Mouse (Mus musculus): ENCODE measurements around the gene Prox1.

The Prox1 gene

DNA sequence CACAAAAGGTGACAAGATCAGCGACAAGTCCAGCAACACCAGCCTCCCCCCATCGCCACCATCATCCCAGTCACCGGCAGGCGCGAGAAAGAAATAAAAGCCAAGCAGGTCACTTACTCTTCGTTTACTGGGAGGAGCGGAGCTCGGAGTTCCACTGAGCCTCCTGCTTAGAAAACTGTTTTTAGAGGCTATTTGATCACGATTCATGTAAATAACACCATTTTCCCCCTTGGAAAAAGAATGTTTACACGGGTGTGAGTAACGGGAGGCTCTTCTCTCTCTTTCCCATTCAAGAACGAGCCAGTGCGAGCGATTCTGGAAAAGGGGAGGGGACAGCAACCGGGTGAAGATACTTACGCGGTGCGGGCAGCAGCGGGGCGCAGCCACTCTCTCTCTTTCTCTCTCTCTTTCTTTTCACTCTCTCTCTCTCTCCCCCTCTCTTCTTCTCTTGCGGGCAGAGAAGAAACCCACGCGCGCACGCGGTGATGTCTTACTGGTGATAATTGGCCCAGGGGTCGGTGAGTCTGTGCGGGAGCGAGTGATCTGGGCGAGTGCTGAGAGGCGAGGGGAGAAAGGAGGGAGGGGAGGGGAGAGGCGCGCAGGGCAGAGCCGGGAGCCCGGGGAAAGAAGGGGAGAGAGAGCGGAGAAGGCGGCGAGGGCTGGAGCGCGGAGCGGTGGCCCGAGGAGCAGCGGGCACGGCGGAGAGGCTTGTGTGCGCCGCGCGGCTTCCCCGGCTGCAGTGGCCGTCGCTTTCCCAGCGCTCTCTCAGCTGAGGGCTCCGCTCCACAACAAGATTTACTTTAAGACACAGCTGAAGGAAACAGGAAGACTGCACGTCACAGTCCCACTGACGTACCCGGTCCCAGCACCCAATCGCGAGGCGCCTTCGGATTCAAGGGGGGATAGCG, at the start of gene Prox1:
Gene Prox1 (minus strand): TSS at position 804 of the 908 bp plus-strand sequence.
- DNase-seq (ENCODE audit: low spot score) = no peak

DNA sequence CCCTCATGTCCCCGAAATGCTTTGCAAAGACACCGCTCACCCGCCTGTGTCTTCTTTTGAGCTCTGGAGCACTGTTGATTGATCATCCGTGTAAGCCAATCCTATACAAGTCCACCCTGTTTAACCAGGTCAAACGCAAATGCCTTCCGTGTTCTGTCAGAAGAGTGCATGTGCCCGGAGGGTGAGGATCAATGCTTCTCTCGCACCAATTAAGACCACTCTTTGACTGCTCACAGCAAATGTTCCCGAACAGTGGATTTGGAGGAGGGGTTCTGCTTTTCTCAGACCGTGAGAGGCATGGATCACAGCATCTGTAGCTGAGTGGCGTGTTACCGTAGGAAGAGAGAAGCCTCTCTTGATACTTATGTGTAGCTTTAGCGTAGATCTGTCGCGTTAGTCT, 46.1 kb upstream of the Prox1 start:
- DNase-seq (ENCODE audit: low spot score) = no peak

DNA sequence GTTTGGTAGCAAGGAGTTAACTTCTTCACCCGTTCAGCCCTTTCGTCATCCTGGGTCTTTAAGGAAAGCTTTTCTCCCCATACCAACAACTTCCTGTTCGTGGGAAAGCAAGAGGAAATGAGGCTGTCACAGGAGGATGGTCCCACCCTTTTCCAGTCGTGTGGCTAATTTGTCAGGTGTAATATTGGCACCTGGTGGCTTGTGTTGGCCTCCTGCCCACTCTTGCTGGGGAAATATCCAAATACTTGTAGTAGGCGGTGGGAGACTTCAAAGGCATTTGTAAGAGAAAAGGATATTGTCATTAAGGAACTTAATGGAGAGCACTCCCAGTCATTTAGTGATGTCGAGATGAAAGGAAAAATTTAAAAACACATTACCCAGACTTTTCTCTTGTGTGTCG, 44.1 kb upstream of the Prox1 start:
- no peak for DNase-seq (ENCODE audit: low spot score)

DNA sequence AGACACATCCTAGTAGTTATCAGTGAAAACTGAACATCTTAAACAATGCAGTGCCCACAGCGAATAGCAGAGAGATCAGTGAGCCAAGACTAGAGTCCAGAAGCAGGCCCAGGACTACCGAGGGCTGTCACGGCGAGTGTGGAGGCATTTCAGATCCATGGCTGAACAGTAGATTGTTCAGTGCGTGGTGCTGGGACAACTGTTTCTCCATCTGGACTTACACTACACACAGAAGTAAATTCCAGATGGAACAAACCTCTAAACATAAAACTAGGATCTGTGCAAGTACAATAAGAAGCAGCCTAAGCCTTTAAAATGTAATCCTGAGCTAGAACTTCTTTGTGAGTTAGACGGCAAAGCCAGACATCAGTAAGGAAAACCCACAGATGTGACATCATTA, 42.7 kb upstream of the Prox1 start:
- DNase-seq (ENCODE audit: low spot score) = no peak

DNA sequence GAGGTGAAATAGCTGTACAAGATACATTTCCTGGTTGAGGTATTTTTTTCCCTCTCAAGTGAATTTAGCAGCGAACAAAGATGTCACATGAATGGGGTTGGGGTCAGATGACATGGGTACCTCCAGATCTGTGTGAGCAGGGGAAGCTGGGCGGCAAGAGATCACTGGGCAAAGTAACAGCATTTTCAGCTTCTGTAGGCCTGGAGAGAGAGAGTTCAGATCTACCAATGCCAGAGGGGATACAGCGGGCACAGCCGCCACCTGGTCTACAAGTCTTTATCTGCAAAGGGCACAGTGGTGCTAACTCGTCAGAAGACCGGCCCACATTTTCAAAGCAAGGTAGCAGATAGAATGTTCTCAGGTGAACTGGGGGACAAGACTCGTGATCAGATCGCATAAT, 36.7 kb upstream of the Prox1 start:
- no peak for DNase-seq (ENCODE audit: low spot score)

DNA sequence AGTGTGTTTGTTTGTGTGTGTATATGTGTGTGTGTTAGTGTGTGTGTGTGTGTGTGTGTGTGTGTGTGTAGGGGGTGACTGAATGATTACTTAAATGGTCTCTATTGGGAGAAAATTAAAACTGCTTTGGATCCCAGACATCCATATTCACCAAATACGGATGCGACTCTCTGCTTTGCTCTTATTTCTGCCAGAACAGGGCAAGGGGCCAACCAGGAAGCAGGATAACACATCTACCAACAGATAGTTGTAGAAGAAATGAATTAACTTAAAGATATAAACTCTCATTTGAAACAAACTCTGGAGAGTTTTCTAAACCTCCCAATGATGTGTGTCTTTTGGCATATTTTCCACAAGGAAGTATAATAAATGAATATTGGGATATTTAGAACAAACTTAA, 35.2 kb upstream of the Prox1 start:
- no peak for DNase-seq (ENCODE audit: low spot score)

DNA sequence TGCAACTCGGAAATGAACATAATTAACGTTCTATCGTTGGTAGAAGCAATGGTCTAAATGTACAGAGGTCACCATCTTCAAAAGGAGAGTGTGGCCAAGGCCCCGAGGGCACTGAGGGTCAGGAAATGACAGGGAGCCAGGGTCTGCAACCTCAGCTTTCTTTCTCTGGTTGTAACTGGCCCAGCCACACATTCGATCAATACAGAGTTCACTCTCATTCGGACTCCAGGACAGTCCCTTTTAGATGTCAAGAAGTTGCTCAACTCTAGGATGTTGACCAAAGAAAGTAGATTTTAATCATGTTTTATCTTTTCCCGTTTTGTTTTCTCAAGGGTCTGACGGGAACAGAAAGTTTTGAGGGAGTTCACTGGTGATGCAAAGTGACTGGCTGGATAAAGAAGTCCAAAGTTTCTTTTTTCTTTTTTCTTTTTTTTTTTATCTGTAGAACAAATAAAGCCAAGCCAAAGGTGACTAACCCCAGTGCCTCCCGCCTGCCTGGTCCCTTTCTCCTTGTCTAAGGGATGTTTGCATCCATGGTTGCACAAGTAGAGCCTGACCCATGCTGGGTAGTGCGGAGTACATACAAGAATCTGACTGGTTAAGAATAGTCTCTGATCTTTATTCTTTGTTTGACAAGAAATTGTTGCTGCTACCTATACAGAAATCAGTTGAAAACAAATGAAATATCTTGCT, 34.0 kb upstream of the Prox1 start:
- no peak for DNase-seq (ENCODE audit: low spot score)

DNA sequence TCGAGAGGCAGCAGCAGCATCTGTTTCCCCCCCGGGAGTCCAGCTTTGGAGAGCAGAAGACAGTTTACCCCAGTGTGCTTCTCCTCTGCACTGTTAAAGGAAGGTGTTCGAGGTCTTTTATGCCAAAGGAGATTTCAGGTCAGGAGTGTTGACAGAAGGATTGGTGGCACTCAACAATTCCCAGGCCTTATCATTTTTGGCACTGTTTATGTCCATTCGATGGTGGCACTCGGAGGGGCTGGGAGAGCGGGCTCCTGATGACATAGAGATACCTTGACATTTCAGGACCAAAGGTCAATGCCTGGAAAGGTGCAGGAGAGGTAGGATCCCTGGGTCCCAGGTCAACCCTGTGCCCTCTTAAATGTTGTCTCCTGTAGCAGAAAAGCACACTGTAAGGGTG, 31.2 kb upstream of the Prox1 start:
- no peak for DNase-seq (ENCODE audit: low spot score)

DNA sequence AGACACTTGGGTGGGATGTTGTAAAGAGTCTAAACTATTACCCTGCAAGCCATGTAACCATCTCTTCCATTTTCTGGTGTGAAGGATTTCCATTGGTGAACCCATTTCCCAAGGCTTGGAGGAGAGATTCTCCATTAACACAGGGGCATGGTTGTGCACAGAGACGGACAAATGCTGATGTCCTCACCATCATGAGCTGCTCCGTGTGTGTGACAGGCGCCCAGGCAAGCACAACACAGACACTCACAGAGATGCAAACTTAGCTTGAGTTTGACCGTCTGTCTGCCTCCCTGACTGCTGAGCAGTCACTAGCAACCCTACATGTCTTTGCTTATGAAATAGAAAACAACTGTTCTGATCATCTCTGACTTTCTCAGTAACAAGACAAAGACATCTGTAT, 30.5 kb upstream of the Prox1 start:
- no peak for DNase-seq (ENCODE audit: low spot score)

DNA sequence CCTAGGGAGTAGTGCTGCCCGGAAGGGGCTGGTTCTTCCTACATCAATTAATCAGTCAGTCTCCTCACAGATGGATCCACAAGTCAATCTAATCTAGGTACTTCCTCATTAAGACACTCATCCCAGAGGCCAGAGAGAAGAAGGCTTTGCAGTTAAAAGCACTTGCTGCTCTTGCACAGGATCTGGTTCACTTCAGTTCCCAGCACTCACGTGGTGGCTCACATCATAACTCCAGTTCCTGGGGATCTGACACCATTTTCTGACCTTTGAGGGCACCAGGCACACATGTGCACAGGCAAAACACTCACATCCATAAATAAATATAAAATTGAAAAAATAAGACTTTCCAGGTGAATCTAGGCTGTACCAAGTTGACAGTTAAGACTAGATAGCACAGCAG, 27.7 kb upstream of the Prox1 start:
- DNase-seq (ENCODE audit: low spot score) = no peak

DNA sequence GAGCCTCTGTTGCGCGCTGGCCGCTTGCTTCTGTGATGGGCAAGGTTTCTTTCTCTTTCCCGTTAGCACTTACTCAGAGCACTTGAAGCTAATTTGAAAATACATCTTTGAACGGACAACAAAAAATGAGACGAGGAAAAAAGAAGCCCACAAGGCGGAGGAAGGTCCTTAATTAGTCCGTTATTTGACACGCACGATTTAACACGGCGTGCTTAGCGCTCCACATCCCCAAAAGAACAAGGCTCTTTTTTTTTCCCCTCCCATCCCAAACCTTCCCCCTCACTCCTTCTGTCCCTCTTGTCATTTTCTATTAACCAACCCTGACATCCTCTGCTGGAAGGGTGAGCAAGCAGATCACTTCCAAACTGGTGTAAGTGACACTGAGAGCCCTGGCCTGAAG, 21.5 kb upstream of the Prox1 start:
- no peak for DNase-seq (ENCODE audit: low spot score)

DNA sequence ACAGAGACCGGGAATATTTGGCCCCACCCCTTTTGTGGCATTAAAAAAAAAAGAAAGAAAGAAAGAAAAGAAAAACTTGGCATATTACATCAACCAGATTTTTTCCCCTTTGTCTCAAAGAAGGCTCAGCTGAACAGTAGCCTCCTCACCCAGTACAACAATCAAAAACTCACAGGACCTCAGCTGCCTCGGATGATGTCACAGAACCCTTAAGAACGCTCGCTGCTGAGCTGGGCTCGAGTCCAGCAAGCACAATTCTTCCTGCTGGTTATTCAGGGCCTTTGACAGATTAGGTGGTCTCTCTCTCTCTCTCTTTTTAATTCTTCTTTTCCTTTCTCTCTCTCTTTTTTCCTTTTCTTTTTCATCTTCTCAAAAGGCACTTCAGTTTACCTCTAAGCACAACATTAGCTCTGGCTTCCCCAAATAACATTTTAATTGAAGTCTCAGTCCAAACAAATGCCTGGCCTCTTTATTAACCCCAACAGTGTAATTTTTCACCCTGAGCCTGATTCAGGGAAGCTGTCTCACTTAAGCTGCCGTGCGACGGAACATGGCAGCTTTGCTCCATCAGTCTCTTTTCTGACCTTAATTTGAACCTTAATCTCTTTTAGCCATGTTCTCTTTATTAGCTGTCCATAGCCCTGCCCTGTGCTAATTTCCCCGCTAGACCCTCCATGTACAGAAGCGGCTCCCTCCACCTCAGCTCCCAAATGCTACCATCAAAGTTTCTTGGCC, 19.9 kb upstream of the Prox1 start:
- DNase-seq (ENCODE audit: low spot score) = no peak

DNA sequence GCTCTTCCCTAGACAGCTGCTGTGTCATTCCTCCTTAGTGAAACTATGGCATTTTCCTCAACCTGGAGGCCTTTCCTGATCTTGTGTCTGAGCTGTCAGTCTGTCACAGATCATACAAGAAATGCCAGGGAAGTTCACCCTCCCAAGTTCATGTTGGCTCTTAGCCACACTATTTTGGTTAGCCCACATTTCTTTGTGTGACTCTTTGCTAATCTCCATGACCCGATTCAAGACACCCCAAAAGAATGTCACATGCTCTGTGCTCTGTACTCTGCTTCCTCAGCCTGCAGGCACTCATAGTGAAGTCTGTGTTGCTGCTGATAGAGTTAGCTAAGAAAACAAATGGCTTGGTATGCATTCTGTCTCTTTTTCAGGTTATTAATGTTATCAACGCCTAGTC, 18.6 kb upstream of the Prox1 start:
- DNase-seq (ENCODE audit: low spot score) = no peak

DNA sequence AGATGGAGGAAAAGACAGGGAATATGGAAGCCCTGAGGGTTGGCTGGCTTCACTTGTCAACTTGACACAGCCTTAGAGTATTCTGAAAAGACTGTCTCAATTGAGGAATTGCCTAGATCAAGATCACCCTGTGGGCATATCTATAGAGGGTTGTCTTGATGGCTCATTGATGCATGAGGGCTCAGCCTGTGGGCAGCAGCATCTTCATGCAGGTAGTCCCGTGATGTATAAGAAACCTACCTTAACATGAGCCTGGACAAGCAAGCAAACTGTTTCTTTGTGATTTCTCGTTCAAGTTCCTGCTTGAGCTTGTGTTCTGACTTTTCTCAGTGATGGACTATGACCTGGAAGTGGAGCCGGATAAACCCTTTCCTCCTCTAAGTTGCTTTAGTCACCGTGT, 15.8 kb upstream of the Prox1 start:
- no peak for DNase-seq (ENCODE audit: low spot score)

DNA sequence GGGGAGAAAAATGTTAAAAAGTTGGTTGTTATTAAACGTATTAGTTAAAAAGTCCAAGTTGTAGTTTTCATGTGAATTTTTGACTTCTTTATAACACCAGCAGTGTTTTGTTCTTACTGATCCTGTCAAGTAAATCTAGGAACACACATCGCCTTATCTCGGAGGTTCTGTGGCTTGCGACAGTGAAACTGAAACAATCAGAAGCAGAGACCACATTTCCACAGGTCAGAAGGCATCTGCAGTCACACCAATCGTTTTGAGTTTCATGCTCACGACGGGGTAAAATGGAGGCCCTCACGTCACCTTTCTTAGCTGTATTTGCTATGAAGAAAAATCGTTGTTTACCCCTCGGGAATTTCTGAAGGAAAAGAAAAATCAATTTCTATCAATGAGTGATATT, 14.8 kb upstream of the Prox1 start:
- no peak for DNase-seq (ENCODE audit: low spot score)

DNA sequence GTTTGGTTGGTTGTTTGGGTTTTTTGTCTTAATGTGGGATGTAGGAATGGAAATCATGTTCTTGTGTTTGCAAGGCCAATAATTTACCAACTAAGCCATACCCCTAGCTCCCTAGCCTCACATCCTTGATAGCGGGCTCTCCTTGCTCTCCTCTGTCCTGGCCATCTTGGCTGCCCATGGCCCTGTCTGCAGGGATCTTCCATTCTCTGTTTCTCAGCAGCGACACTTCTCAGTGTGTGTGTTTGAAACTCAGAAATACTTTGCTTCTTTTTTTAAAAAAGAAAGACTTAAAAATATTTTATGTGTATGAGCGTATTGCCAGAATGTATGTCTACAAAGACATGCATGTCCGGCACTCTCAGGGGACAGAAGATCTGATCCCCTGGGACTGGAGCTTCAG, 13.1 kb upstream of the Prox1 start:
- DNase-seq (ENCODE audit: low spot score) = no peak

DNA sequence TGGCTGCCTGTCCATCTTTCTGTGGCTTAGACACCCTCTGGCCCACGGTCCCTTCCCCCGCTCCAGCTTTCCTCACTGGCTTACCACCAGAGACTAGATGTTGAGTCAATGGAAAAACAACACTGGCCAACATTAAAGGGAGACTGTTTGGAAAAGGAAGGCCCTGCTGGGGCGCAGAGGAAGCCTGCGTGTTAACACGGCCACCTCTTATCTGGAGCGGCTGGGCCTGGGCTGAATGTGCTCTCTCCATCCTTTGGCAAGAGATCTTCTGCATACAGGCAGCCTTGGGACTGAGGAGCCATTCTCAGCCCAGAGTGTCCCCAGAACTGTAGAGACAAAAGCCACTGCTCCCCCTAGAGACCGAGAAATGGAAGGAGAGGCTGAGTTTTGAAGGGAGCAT, 11.3 kb upstream of the Prox1 start:
- DNase-seq (ENCODE audit: low spot score) = no peak

DNA sequence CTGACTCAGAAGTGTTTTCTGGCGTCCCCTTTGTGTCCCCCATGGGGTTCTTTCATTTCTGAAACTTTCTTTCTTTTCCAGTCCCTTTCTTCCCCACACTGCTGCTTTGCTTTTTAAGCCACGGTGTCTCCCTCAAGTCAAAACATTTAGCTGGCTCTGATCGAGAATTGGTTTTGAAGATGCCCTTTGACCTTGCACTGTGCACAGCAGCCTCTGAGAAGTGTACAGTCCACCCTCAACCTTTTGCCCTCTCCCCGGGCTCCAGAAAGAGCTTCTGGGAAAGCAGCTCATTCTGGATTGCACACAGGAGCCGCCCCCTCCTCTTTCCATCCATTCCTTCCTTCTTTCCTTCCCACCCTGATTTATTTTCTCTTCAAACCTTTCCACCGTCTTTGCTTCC, 10.3 kb upstream of the Prox1 start:
- DNase-seq (ENCODE audit: low spot score) = no peak

DNA sequence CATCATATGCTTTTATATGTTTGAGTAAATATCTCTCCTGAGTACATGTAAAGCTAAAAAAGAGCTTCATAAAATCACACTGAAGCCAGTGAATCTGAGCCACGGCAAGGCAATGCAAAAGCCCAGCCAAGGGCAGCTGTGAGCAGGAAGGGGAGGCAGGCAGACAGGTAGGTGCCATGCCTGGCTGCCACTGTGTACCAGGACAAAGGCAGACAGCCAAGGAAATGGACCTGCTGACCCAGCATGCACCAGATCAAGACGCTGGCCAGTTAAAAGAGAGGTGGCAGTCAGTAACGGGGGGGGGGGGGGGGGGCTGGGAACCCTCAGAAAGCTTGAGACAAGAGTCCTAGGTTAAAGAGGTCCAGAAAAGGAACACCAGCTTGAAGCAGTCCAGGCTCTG, 6.4 kb upstream of the Prox1 start:
- no peak for DNase-seq (ENCODE audit: low spot score)

DNA sequence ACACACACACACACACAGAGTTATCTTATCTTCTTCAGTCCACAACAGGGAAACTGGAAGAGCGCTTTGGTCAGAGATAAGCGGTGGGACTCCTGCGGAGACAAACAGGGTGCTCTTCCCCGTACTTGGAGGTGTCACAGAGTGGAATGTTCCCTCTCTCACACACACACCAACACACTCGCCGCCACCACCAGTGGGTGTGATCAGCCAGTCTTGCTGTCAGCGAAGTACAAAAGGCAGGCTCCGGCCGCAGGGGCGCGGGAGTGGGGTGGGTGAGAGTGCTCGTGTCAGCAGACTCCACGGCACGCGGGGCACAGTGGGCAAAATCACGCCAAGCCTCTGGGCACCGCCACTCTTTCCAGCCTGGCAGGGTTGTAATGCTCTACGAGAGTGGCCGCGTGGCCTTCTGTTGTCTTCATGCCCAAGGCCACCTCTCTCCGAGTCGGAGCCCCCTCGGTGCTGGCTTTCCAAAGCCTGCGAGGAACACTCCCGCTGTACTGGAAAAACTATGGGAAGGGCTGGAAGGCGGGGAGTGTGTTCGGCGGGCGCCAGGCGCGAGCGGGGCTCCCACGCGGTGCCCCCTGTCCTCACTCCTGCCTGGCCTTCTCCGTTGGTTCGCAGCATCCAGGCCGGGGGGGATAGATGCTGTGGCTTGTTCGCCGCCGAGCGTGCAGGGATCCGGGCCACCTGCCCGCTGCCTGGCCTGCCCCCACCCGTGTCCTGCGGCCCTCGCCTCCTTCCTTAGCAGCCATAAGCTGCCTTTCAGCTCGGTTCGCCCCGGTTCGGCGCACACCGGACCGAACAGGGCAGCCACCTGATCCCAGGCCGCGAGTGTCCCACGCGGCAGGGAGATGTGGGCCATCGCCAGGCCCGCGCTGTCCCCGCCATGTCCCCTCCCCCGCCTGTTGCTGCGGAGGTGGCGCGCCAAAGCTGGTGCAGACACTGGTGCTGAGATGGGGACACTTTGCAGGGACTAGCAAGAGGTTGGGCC, 4.5 kb upstream of the Prox1 start:
- no peak for DNase-seq (ENCODE audit: low spot score)

DNA sequence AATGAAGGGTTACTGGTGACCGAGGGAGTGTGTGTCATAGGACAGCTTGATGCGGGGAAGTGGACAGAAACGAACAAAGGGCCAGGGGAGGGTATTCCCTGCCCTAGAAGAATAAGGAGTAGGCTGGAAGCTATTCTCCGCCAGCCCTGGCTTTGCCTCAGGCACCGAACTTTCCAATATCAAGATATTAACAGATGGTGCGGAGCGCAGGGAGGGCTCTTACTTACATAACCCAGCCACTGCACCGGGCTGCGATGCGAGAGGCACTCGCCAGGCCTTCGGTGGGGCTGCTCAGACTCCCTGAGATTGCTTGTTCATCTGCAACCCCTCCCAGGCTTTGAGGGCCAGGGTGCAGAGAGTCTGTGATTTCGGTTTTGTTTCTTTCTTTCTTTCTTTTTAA, 3.7 kb upstream of the Prox1 start:
- no peak for DNase-seq (ENCODE audit: low spot score)

DNA sequence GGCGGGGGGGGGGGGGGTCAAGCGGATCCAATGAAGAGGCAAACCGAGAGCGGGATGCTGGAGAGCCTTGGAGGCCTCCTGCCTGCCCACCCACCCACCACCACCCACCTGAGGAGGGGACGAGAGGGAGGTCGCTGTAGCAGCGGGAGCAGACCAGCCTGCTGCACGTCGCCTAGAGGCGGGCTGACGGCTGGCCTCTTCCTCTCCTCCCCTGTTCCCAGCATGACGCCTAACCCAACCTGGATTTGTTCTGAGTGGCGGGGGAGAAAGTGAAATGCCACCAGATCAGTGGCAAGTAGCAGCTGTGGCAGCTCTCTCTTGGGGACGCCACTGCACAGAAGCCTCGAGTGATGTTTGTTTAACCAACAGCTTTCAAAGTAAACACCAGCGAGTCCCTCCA, 3.1 kb upstream of the Prox1 start:
- DNase-seq (ENCODE audit: low spot score) = no peak

Measured in ovary, postnatal 10 days (tissue).